Mouse (Mus musculus) brown adipose tissue, adult 24 weeks (tissue): ENCODE data around the gene Dmrtb1. TPM values are rescaled to one million over a fixed set of nuclear protein-coding genes. Genes with fewer than 3 reads are reported as not detected.

Experiments
- H3K27ac ChIP-seq: fragments of 200-500 bp; replicated peaks from 2 replicates; pipeline ENCODE4 v1.5.1; 2012; ENCODE audit warnings: low read depth, mild to moderate bottlenecking, low read length
- H3K4me1 ChIP-seq: fragments of 200-500 bp; 2 replicates; pipeline ENCODE4 v1.6.1; 2012; ENCODE audit warnings: low read length, mixed read lengths; ENCODE audit not compliant: control insufficient read depth, insufficient read depth, insufficient read length
- H3K4me3 ChIP-seq: fragments of 200-500 bp; 2 replicates; pipeline ENCODE4 v1.5.1; 2012; ENCODE audit warnings: low read depth, mild to moderate bottlenecking, low read length, moderate library complexity; ENCODE audit not compliant: insufficient read depth
- polyA plus RNA-seq: library from polyadenylated mRNA; stranded (reverse); fragments of >200 nt; gene quantifications from 2 replicates; pipeline ENCODE4 v1.2.4, GENCODE M21; 2012; ENCODE audit not compliant: missing spikeins, insufficient read depth, insufficient read length

Dmrtb1 gene
- polyA plus RNA-seq, result not detected in 2 replicates

DNA sequence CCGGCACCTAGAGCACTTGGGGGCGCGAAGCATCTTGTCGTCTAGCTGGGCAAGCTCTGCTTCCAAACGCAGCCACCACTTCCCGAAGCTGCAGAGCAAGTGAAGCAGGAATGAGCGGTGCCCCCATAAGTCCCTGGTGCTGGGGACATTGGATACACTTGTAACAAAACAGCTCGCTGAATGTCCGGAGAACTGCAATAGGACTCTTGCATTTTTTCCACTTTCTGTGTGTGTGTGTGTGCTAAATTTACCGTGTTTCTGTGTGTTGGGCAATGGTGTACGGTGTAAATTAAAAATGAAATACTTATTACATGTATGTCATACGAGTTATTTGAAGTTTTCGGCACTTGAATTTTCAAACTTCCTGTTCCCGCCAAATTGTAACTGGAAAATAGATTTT is at the start of gene Dmrtb1:
TSS of gene Dmrtb1 (minus strand) at position 101 of the 400 bp plus-strand sequence.
- Histone ChIP-seq H3K4me3 (no peak within 1 kb of the TSS), H3K4me1 (no peaks in the 10 kb centered on the region), H3K27ac (no peak within 1 kb of the TSS)

DNA sequence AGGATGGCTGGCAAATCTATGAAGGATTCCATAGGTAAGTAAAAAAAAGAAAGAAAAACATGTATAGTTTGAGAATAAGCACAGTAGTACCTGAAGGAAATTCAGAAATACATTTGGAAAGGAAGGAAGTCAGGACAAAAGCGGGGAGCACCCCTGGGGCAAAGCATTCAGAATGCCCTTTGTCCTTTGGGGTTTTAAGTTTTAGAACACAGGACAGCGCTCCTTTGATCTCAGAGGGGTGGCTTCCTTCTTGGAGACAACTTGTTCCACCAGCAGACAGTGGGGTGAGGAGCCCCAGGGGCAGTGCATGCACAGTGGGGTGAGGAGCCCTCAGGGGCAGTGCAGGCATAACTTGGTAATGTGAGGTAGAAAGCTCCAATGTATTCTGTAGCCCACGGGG is 49.6 kb upstream of the Dmrtb1 start:
- Histone ChIP-seq H3K4me1 (no peaks in the 10 kb centered on the region), H3K4me3 (no peak overlapping the region), H3K27ac (no peak overlapping the region)

DNA sequence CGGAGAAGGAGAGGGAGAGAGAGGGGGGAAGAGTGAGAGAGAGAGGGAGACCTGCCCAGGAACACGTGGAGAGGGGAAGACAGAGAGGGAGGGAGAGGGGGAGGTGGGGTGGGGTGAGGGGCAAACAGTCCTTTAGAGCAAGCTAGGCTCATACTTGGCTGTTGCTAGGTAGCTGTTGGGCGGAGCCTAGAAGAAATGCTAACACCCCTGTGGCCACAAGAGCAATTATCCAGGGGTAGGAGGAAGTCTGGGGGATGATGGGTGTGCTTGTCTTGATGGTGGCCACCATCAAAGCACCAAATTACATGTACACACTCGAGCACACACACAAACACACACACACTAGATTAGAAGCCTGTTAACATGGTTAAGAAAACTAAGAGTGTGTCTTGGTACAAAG is 48.6 kb upstream of the Dmrtb1 start:
- no peaks in the 10 kb centered on the region for H3K4me1 ChIP-seq
- no peak overlapping the region for H3K27ac ChIP-seq
- H3K4me3 ChIP-seq, result no peak overlapping the region

DNA sequence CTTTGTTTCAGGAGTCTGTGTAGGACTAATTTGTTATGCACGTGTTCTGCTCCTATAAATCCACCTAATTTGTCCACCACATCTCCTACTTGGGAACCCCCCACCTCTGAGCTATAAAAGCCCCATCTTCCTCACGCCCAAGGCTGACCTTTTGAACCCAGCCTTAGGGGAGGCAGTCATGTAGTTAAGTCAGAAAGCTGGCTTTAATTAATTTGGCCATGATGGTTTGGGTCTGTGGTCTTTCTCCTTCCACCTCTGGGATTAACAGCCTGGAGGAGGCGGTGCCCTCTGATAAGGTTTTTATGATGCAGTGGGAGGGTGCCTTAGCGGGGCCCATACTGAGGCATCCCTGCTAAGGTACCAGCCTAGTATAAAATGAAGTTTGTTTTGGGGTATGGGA is 48.2 kb upstream of the Dmrtb1 start:
- H3K27ac ChIP-seq, result no peak overlapping the region
- no peak overlapping the region for H3K4me3 ChIP-seq
- H3K4me1 ChIP-seq, result no peaks in the 10 kb centered on the region

DNA sequence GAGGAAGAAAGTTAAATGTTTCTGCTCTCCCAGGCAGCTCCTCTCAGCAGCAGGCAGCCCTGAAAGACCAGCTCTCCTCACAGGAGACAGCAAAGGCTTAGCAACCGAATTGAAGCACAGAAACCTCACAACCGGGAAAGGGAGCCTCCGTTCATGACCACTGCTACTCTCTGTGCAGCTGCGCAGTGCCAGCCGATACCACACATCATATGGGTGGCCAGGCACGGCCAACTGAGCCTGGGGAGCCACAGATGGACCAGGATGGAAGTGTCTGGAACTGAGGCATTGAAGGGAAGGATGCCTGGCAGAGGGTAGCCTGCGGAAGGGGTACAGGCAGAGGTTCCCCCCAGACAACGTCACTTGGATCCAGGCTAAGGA is 47.0 kb upstream of the Dmrtb1 start:
- no peaks in the 10 kb centered on the region for H3K4me1 ChIP-seq
- no peak overlapping the region for H3K4me3 ChIP-seq
- no peak overlapping the region for H3K27ac ChIP-seq

DNA sequence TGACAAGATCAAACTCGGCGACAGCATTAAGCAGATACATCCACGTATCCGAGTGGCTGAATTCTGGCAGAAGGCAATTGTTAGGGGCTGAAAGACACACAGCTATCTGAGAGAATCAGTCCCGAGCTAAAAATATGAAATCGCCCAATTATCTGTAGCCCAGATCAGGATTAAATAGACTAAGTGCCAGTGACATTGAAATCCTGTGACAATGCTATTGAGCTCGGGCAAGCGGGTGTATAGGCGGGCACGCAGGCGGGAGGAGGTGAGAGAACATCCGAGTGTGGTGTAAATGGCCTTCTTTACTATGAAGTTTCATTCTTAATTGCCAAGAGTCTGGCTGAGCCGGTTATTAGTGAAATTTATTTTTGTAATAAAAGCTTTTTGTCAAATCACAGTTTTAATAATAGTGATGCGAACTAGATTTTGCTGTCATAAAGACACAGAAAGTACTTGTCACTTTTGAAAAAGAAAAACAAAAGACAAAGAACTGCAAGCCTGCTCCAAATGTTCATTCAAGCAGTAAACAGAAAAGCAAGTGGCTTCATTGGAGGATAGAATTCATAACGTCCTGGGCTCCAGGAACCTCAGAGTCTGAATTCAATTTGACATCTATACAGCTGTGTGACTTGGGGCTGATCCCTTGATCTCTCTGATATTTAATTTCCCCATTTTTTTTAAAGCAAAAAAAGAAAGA is 46.5 kb upstream of the Dmrtb1 start:
- H3K27ac ChIP-seq, result no peak overlapping the region
- no peaks in the 10 kb centered on the region for H3K4me1 ChIP-seq
- no peak overlapping the region for H3K4me3 ChIP-seq

DNA sequence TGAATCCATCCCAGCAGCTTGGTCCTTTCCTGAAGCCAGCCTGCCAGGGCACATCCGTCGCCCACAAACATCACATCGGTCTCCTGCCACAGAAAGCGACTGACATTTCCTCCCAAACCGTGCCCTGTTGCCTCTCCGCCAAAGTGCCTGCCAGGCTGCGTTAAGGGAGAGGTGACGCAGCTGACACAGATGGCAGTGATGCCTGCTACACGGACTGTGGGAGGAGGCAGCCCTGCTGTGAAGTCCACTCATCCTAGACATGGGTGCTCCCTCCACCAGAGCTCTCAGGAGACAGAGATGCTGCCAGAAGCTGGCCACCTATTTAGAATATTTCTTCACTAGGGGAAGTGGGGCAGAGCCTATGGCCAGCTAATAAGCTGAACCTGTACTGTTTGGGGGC is 41.4 kb upstream of the Dmrtb1 start:
- no peaks in the 10 kb centered on the region for H3K4me1 ChIP-seq
- H3K27ac ChIP-seq, result no peak overlapping the region
- H3K4me3 ChIP-seq, result no peak overlapping the region

DNA sequence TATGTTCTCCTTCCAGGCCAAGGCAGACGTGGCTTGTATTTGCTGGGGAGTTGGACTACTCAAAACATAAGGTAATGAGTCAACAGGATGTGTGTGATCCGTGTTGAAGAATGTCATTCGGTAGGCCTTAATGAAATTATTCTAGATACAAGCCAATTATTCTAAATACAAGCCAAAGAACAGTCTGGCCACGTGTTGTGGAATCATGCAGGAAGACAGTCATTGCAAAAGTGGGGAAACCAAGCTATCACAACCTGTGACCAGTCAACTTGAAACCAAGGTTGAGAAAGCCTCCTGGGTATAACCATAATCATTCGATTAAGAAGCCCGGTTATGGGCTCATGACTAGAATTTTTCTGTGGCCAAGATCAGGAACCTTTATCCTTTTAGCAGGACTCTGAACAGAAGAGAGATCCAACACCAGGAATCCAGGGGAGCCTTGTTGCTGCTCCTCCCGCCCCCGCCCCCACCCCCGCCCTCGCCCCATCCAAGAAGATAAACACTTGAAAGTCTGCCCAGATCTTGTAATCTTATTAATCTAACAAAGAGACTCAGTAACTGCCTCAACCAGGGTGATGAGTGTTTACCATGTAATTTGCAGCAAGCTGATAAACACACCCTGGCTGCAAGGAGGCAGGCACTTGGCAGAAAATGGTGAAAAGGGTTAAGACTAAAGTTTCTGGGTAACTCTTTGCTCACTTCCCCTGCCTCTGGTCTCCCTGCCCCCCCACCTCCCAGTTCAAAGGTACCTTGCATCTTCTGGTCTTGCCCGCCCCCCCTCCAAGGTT is 36.2 kb upstream of the Dmrtb1 start:
- Histone ChIP-seq H3K4me1 (no peaks in the 10 kb centered on the region), H3K4me3 (no peak overlapping the region)

DNA sequence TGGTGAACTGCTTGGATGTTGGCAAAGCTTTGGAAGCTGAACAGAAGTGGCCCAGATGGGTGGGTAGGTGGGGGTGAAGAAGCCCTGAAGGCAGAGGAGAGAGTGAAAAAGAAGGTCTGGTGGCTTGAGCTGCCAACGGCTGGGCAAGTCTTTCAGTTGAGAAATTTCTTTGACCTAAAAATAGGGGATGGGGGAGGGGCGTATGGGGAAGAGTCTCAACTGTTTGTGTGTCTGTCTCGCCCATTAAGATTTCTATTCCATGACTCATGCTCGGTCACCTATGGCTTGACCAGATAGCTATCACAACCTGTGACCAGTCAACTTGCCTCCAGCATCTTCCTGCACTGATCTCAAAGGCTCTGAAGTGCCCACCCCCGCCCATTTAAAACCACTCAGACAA is 35.1 kb upstream of the Dmrtb1 start:
- Histone ChIP-seq H3K27ac (no peak overlapping the region), H3K4me1 (no peaks in the 10 kb centered on the region)

More for the DNA sequence above, 36.2 kb upstream of the Dmrtb1 start:
- H3K27ac ChIP-seq, result no peak overlapping the region

DNA sequence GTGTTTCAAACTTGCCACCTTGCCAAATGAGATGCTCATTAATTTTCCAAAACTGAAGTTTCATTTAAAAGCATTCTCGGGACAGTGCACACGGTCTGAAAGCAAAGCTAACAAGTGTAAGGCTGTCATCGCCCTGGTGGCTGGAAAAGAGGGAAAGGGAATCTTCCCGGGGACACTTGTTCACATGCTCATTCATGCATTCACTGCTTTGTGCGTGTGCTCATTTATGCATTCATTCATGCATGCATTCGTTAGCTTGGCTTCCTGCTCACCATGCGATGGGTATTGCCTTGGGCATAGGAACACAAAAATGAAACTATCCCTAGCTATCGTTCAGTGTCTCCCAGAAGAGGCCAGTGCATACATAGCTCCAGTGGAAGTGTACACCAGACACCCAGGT is 34.7 kb upstream of the Dmrtb1 start:
- H3K4me3 ChIP-seq, result no peak overlapping the region
- H3K27ac ChIP-seq, result no peak overlapping the region
- no peaks in the 10 kb centered on the region for H3K4me1 ChIP-seq

More for the DNA sequence above, 35.1 kb upstream of the Dmrtb1 start:
- no peak overlapping the region for H3K4me3 ChIP-seq

DNA sequence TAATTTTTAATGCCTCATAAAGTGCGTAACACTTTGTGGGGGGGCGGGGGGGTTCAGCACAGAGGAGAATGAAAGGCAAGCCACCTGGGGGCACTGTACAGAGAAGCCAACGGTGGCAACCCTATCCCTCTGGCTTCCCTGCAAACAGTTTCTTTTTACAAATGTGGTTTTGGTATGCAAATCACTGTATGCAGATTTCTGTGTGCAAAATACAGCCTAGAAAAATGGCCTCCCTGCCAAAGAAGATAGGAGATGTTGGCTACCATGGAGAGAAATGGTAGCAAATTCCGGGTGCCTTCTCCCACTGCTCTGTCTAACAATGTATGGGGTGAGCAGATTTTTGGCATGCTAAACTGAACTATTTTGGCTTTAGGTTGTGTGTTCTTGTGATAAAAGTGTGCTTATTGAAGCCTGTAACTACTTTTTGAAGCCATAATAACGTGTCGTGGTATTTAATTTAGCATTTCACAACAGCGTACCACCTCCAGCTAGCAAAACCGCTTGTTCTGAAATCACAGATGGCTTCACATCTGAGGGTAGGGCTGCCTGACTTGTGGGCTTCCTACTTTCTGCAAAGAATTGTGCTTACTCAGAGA is 33.8 kb upstream of the Dmrtb1 start:
- Histone ChIP-seq H3K4me1 (no peaks in the 10 kb centered on the region), H3K27ac (no peak overlapping the region), H3K4me3 (no peak overlapping the region)

DNA sequence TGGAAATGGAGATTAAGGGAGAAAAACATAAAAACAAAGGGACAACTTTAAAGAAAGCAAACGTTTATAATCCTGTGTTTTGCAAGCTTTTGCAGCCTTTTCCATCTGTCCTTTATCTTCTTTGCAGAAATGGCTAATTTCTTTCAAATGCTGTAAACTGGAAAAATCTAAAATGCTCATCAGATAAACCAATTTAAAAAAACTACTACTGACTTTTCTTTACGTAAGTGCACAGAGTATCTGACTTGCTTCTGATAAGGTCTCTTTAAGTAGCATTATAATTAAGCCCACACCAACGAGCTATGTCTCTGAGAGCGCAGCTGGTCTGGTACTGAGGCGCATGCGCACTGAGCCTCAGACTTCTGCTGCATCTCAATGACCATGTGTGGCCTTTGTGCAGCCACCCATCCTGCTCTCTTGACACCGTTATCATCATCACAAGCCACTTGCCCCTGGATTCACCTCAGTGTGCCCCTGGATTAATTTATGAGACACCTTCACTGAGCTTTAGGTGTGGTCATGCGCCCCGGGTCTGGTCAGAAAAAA is 32.8 kb upstream of the Dmrtb1 start:
- no peak overlapping the region for H3K4me3 ChIP-seq
- no peak overlapping the region for H3K27ac ChIP-seq
- no peaks in the 10 kb centered on the region for H3K4me1 ChIP-seq

DNA sequence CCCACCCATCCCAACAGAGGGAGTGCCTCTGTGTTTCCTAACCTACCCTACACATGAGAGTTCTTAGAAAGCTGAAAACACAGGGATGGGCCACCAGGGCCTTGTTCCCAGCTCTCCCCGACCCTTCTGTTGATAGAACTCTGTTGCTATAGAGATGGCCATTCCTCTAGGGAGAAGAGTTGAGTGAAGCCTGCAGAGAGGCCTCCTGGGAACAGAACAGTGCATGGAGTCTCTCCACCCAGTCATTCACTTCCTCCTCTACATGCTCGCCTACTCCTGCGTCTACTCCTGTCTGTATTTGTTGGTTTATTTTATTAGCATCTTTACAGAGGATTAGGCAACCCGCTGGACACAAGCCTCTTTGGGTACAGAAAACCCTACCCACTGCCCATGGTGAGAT is 22.9 kb upstream of the Dmrtb1 start:
- H3K4me3 ChIP-seq, result no peak overlapping the region
- H3K27ac ChIP-seq, result no peak overlapping the region
- no peaks in the 10 kb centered on the region for H3K4me1 ChIP-seq

DNA sequence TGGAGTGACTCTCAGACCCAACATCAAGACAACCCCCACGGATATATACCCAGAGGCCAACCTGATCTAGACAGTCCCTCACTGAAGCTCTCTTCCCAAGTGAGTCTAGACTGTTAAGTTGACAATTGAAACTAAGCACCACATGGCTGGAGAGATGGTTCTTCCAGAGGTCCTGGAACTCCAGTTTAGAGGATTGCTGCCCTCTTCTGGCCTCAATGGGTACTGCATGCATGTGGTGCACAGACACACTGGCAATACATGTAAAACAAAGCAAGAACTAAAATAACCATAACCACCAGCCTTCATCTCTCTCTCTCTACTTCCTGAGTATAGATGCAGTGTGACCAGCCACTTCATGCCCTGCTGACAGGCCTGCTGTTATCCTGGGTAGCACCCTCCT is 20.2 kb upstream of the Dmrtb1 start:
- no peaks in the 10 kb centered on the region for H3K4me1 ChIP-seq
- H3K27ac ChIP-seq, result no peak overlapping the region
- H3K4me3 ChIP-seq, result no peak overlapping the region

DNA sequence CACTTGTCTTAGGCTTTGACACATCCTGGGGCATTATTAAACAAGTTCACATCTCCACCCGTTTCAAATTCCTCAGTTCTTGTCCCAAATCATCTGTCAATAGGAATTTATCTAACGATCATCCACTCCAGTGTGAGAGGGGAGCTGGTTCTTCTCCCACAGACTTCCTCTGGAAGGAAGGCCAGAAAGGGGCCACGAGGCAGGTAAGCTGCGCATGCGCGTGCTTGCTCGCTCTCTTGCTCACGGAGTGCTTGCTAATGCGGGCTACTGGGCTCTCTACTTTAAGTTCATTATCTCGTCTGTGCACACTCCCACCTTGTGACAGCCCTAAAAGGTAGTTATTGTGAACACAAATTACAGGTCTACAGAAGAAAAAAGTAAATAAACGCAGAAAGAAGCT is 17.6 kb upstream of the Dmrtb1 start:
- no peak overlapping the region for H3K4me3 ChIP-seq
- no peak overlapping the region for H3K27ac ChIP-seq
- H3K4me1 ChIP-seq, result no peaks in the 10 kb centered on the region
